Mouse (Mus musculus) gastrocnemius, postnatal 14 days (tissue): Measurements from ENCODE around the gene Rgl1. TPM values are rescaled to one million over a fixed set of nuclear protein-coding genes. Genes with fewer than 3 reads are reported as not detected.

Source experiments
- DNase-seq: peaks from one replicate; pipeline ENCODE4 v3.0.0; 2021; ENCODE audit warnings: mixed read lengths
- intact Hi-C: fragments of 180-260 bp; cut with DNase I; formaldehyde crosslinking; loops from one replicate; pipeline ENCODE4 v1.15.1; 2025; ENCODE audit warnings: low total_unique reads
- total RNA-seq, 2 experiments: library from RNA; stranded (reverse); gene quantifications; 2 replicates each; pipeline ENCODE4 v1.2.3; 2021

Rgl1 gene
- total RNA-seq, 2 experiments from 2014 or later: 19.6 to 23.3 TPM

- intact Hi-C loops: no loop called here
- DNase-seq: no peak
Measured at GRCm38 (mm10) chr1:152604147-152604546, 162.0 kb downstream of the Rgl1 start.

DNA sequence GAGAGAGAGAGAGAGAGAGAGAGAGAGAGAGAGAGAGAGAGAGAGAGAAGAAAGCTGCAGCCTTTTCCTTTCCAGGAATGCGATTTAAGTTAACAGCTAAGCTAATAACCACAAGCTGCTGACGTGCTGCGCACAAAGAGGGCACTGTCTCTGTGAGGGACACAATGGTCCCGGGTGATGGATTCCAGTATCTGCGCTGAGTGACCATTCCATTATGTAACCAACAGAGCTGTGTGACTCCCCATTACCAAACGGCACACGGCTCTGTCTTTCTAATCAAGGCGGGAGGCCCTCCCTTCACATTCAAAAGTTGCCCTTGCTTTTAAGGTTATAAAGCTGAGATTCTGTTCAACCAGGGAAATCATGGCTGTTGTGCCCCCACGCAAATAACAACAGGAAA is 162.5 kb downstream of the Rgl1 start:
- intact Hi-C loops: no loop called here
- DNase-seq: no peak

GRCm38 (mm10) chr1:152600494-152600893 is 165.7 kb downstream of the Rgl1 start:
- no peak for DNase-seq
- intact Hi-C loops: no loop called here

- DNase-seq: no peak
- intact Hi-C loops: no loop called here
Measured at GRCm38 (mm10) chr1:152599347-152599746, 166.8 kb downstream of the Rgl1 start.

DNA sequence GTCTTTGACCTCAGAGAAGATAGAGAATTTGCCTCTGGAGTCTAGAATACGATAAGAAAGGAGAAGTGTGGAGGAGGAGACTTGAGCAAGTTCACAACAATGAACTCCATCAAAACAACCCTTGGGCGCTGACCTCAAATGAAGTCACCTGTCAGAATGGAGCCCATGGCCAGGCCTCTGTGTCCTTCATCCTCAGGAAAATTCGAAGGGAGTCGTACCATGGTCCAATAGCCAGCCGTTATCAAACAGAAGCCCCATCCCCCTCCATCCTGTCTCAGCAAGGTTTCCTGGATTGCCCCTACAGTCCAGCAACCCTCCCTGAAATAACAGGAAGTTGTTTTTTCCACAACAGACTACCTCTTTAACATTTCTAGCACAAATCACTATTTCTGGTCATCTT is 171.5 kb downstream of the Rgl1 start:
- intact Hi-C loops: no loop called here
- DNase-seq: no peak

GRCm38 (mm10) chr1:152593831-152594549 is 172.2 kb downstream of the Rgl1 start:
- intact Hi-C loops: no loop called here
- no peak for DNase-seq

DNA sequence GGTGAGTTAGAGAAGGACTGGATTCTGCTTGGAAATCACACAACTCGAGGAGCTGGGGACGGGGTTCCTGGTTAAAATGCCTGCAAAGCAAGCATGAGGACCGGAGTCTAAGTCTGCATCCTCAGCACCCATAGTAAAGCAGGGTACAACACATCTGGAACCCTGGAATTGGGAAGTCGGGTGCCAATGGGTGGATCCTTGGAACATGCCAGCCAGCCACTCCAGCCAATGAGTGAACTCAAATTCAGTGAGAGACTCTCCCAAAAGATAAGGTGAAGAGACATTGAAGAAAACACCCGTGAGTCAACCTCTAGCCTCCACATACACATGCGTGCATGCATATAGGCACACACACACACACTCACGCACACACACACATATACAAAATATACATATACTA is 172.8 kb downstream of the Rgl1 start:
- no peak for DNase-seq
- intact Hi-C loops: no loop called here

DNA sequence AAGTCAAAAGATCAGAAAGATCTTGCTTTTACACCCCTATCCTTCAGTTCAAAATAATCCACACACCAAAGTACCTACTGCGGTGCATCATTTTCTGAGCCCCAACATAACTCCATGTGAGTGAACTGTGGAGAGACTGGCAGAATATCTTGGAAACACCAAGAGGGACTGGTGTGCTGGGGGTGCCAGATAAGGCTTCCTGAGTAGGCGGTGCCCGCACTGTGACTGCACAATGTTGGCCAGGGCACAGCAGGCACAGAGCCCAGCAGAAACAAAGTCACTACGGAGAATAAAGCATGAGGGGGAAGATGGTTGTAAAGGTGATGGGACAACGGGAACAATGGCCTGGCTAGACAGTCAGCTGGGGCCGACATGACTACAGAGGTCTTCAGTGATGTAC is 173.5 kb downstream of the Rgl1 start:
- intact Hi-C loops: no loop called here
- no peak for DNase-seq

DNA sequence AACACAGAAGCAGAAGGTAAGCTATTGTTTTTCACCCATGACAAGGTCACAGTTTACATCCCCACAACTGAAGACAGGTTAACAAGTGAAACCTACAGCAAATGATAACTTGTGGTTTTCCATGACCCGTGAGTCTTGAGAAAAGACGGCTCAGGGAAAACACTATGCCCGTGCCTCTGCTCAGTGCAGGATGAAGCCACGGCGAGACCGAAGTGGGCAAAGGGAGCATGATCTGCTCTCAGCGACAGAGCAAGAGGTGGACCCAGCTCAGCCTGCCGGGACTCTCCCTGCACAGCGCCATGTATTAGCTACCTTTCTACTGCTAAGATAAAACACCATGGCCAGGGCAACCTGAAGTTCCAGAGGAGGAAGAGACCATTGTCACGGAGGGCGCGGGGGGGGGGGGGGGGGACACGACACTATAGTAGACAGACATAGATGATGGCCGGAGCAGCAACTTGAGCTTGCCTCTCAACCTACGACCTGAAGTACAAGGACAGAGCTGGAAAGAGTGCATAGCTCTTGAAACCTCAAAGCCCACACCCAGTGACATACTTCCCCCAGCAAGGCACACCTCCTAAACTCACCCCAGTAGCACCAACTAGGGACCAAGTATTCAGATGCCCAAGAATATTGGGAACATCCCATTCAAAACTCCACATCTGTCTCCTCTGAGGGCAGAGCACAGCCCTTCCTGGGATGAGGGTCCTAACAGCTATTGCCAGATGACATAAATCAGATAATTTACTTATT is 174.2 kb downstream of the Rgl1 start:
- DNase-seq: no peak
- intact Hi-C loops: no loop called here

GRCm38 (mm10) chr1:152590321-152590720 is 175.8 kb downstream of the Rgl1 start:
- DNase-seq: no peak
- intact Hi-C loops: no loop called here

DNA sequence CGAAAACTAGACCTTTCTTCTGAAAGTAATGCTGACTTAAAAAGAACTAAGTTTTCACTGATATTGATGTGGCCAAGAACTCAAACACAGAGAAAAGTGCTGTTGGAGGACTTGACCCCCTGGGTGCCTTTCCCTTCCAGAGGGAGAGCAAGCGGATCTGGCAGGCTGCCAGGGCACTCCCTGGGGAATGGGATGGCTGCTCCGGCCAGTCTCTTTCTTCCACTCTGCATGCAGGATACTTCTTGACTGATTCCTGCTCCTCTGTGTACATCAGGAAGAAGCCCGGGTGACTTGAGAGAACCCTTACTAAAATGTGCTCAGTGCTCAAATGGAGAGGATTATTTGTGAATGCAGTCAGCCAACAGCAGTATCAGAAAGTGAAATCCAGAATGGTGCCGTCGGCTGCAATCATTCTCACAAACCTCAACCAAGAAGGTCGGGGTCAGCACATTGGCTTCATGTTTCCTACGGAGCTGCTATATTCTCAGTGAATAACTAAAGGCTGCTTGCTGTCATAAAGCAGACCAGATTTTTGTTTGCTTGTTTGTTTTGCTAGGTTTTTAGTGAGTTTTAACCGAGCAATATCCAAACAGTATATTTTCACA is 176.7 kb downstream of the Rgl1 start:
- intact Hi-C loops: no loop called here
- DNase-seq: peak; percentile 83

- intact Hi-C loops: no loop called here
- DNase-seq: no peak
Measured at GRCm38 (mm10) chr1:152587431-152587830, 178.7 kb downstream of the Rgl1 start.

- intact Hi-C loops: no loop called here
Measured at GRCm38 (mm10) chr1:152585385-152585984, 180.7 kb downstream of the Rgl1 start.

DNA sequence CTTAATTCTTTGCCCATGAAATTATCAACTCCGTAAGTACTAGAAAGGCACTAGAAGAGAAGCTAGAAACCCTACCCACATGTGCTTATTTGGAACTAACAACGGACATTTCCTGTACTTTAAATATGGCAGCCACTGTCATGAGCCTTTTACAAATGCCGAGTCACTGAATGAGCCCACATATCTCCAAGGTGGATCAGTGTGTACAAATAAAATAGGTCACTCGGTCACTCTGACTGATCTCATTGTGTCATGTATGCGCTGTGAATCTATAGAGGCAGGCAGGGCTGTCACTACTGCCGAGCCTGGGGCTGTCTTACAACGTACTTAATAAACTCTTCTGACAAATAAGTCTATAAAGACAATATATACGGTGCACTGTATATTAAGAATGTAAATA is 181.2 kb downstream of the Rgl1 start:
- intact Hi-C loops: no loop called here

More at GRCm38 (mm10) chr1:152585385-152585984, 180.7 kb downstream of the Rgl1 start:
- no peak for DNase-seq

GRCm38 (mm10) chr1:152581127-152581905 is 184.8 kb downstream of the Rgl1 start:
- no peak for DNase-seq
- intact Hi-C loops: no loop called here

More for the DNA sequence above, 181.2 kb downstream of the Rgl1 start:
- DNase-seq: no peak

- intact Hi-C loops: no loop called here
- DNase-seq: no peak
Measured at GRCm38 (mm10) chr1:152578944-152579343, 187.2 kb downstream of the Rgl1 start.

DNA sequence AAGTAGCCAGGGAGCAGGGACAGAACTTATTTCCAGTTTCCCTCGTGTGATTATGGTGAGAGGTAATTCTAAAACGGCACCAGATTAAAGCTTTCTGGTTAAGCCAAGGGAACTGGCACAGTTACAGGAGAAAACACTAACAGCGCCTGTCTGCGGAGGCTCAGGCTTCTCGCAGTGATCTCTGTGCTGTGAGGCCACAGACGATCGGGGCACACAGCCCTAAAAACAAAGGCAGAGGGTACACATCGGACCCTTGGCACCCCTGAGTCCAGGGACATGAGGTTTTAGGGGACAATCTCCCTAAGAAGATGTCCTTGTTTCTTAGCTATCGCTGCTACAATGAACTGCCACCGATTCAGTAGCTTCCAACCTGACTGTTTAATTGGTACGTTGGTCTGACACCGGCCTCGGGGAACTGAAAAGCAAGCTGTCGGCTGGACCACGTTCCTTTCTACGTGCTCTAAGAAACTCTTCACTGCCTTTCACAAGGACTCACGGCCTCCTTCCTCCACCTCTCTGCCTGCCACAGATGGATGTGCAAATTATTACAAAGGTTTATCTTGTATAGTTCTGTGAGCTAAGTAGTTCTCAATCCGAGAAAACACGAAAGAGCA is 187.9 kb downstream of the Rgl1 start:
- no peak for DNase-seq
- intact Hi-C loops: no loop called here

DNA sequence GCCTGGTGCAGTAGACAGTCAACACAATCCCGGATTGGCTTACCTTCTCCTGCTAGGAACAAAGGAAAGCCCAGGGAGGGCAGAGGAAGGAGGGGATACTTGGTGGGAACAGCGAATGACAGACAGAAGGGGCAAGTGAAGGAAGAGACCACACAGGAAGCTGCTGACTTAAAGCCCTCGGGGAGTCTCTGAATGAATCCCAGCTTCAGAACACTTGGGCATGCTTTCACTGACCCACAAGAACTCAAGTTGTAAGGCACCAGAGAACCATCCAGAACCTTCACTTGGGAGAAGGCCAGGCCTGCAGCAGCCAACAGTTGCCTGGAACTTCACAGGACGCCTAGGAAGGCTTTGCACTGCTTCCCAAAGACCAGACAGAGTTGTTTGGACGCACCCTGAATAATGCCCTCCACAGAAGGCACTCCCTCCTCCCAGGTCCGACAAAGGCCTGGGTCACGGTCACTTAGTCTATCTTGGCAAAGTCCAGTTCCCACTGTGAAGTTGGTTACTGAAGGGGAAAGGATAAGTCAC is 189.5 kb downstream of the Rgl1 start:
- intact Hi-C loops: no loop called here
- DNase-seq: no peak

DNA sequence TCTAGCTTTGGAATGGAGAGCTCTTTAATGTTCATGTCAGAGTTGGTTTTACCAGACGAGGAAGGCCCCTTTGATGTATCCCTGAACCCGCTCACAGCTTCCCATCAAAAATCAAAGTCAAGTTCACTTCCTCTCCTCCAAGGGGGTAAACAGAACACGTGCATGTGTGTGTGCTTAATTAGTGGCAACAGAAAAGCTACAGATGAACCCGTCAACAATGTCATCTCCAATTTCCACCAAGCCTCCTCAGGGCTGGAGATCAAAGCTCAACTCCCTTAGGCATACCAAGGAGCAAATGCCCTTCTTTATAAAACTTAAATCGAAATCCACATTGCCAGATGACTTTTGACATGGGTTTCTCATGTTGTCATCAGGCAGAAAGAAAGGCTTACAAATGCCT is 191.1 kb downstream of the Rgl1 start:
- no peak for DNase-seq
- intact Hi-C loops: no loop called here
